Mouse (Mus musculus) heart, postnatal 0 days (tissue): ENCODE results near the gene Stard3. TPM values are rescaled to one million over a fixed set of nuclear protein-coding genes. Genes with fewer than 3 reads are reported as not detected.

Experiments
- ATAC-seq: fragments of 200-750 bp; cut with Nextera tagmentation; 2 replicates; pipeline ENCODE4 v1.8.0; 2017; ENCODE audit warnings: low read depth, moderate number of reproducible peaks, moderate library complexity; ENCODE audit not compliant: insufficient read depth
- DNase-seq: peaks from one replicate; pipeline ENCODE4 v3.0.0-alpha.2; 2016; ENCODE audit warnings: low spot score
- H3K27ac ChIP-seq: fragments of 300-500 bp; sonication (generic); 2 replicates; pipeline ENCODE4 v1.5.1; 2014; ENCODE audit warnings: low read depth, mild to moderate bottlenecking
- H3K27me3 ChIP-seq: fragments of 300-500 bp; sonication (generic); 2 replicates; pipeline ENCODE4 v1.6.1; 2014; ENCODE audit warnings: low read length, mixed read lengths; ENCODE audit not compliant: control insufficient read depth, insufficient read depth
- H3K36me3 ChIP-seq: fragments of 300-500 bp; sonication (generic); replicated peaks from 2 replicates; pipeline ENCODE4 v1.6.1; 2014; ENCODE audit warnings: low read length, mixed read lengths; ENCODE audit not compliant: control insufficient read depth, insufficient read depth
- H3K4me1 ChIP-seq: fragments of 300-500 bp; sonication (generic); 2 replicates; pipeline ENCODE4 v1.6.1; 2014; ENCODE audit warnings: antibody characterized with exemption; ENCODE audit not compliant: control insufficient read depth, insufficient read depth
- H3K4me2 ChIP-seq: fragments of 300-500 bp; sonication (generic); 2 replicates; pipeline ENCODE4 v1.6.1; 2014; ENCODE audit warnings: low read depth, mild to moderate bottlenecking, low read length, moderate library complexity
- H3K4me3 ChIP-seq: fragments of 300-500 bp; sonication (generic); 2 replicates; pipeline ENCODE4 v1.5.1; 2014; ENCODE audit warnings: low read depth, low read length
- H3K9ac ChIP-seq: fragments of 300-500 bp; sonication (generic); replicated peaks from 2 replicates; pipeline ENCODE4 v1.6.1; 2014; ENCODE audit warnings: low read depth, low read length, mixed read lengths
- H3K9me3 ChIP-seq: fragments of 300-500 bp; sonication (generic); replicated peaks from 2 replicates; pipeline ENCODE4 v1.6.1; 2016; ENCODE audit warnings: low read length; ENCODE audit not compliant: control insufficient read depth
- CTCF ChIP-seq: IDR thresholded peaks from 2 replicates; pipeline ENCODE4 v1.5.1; 2016; ENCODE audit warnings: antibody characterized with exemption, control low read depth, low read depth
- EP300 ChIP-seq: IDR thresholded peaks from 2 replicates; pipeline ENCODE4 v1.6.1; 2016; ENCODE audit warnings: antibody characterized with exemption, low read depth
- WGBS: fragments of 180-500 bp; shearing (Covaris S2); extraction: QIAGEN DNeasy Blood & Tissue Kit; methylation state at CpG from one replicate; pipeline ENCODE4 v1.1.7; 2014; 5-methylcytosine and 5-hydroxymethylcytosine counted together
- polyA plus RNA-seq: library from polyadenylated mRNA; unstranded; fragments of >200 nt; fragmentation: Nextera tagmentation; extraction: Ambion mirVana; gene quantifications from 2 replicates; pipeline ENCODE4 v1.2.1, GENCODE M21; 2015
- total RNA-seq: library from RNA; depleted of rRNA; stranded (reverse); fragments of >200 nt; gene quantifications from 2 replicates; pipeline ENCODE4 v1.2.3, GENCODE M21; 2014; ENCODE audit warnings: low replicate concordance

The Stard3 gene
- total and polyA plus RNA-seq, 2 experiments from 2014 or later, result 34.7 to 44.8 TPM

DNA sequence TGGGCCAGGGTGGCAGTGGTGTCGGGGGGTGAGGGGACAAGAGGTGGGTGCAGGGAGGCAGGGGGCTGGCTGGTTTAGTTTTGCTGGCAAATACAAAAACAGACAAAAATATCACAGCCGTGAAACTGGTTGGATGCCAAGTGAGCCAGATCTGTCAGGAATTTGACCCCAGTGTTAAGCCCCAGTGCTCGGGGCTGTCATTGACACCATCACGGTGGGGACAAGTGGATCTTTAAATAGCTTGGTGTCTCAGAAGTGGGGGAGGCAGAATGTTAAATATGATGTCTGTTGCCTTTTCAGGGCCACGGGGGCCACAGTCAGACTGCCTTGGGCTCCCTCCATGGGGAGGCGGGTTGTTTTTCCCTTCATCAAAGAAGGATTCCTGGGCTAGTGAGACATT, 36.1 kb downstream of the Stard3 start:
- peak; percentile 87 for DNase-seq
- Histone ChIP-seq H3K9ac (no peak overlapping the region), H3K4me3 (no peak overlapping the region), H3K27me3 (no peaks in the 10 kb centered on the region), H3K36me3 (0 out of 2 replicates have a peak, but pooled peaks cover 9% of the 10 kb centered on the region), H3K4me1 (peaks cover 38% of the 10 kb centered on the region), H3K4me2 (no peak overlapping the region), H3K27ac (peak overlapping the region; percentile 97), H3K9me3 (no peaks in the 10 kb centered on the region)
- TF ChIP-seq CTCF (no peak), EP300 (peak; percentile 90)
- peak; percentile 76 for ATAC-seq
- WGBS, result 17% methylated on average over 6 of the region's 6 CpGs

DNA sequence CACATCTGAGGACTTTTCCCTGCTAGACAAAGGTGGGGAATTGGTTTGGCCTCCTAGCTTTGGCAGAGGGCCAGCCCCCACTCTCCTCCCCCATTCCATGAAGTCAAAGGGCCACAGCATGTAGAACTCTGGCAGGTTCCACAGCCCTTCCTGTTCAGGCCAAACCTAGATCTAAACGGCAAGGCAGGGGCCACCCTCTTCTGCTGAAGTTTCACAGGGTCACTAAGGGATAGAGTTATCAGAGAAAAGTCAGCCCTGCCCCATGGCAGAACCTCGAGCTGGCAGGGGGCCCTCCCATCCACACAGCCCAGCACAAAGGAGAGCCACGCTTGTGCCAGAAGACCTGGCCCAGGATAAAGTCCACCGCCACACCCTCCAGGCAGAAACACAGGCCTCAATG, 36.9 kb downstream of the Stard3 start:
- no peak for TF ChIP-seq CTCF
- no peak for TF ChIP-seq EP300
- 14% methylated on average over 4 of the region's 4 CpGs for WGBS
- H3K9ac ChIP-seq, result no peak overlapping the region

DNA sequence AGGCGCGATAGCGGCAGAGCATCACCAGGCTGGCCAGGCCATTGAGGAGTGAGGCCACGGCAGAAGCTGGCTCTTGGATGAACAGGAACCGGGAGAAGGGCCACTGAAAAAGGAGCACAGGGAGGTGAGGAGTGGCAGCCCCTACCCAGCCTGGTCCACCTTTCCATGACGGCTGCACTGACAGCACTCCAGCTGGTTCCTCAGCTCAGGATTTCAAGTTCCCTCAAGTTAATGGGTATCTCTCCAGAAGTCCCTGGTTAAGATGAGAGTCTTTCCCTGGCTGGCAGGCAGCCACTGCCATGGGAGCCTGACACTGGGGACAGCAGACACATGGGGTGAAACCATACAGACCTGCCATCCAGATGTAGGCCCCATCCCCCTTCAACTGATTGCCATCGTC, 39.8 kb downstream of the Stard3 start:
- H3K36me3 ChIP-seq, result 0 out of 2 replicates have a peak, but pooled peaks cover 9% of the 10 kb centered on the region
- 86% methylated on average over 7 of the region's 7 CpGs for WGBS
- no peak for ATAC-seq
- no peak for TF ChIP-seq CTCF
- no peak for TF ChIP-seq EP300
- H3K9ac ChIP-seq, result no peak overlapping the region
- H3K4me2 ChIP-seq, result no peak overlapping the region
- H3K9me3 ChIP-seq, result no peaks in the 10 kb centered on the region
- DNase-seq, result no peak
- H3K4me3 ChIP-seq, result no peak overlapping the region
- H3K27me3 ChIP-seq, result no peaks in the 10 kb centered on the region
- H3K27ac ChIP-seq, result no peak overlapping the region
- peaks cover 34% of the 10 kb centered on the region for H3K4me1 ChIP-seq

More for the DNA sequence above, 36.9 kb downstream of the Stard3 start:
- H3K27ac ChIP-seq, result peak overlapping the region; percentile 97
- H3K27me3 ChIP-seq, result no peaks in the 10 kb centered on the region
- 0 out of 2 replicates have a peak, but pooled peaks cover 9% of the 10 kb centered on the region for H3K36me3 ChIP-seq
- H3K9me3 ChIP-seq, result no peaks in the 10 kb centered on the region
- H3K4me2 ChIP-seq, result no peak overlapping the region
- H3K4me3 ChIP-seq, result no peak overlapping the region
- peaks cover 42% of the 10 kb centered on the region for H3K4me1 ChIP-seq
- DNase-seq (peak; percentile 84), ATAC-seq (peak; percentile 56)

DNA sequence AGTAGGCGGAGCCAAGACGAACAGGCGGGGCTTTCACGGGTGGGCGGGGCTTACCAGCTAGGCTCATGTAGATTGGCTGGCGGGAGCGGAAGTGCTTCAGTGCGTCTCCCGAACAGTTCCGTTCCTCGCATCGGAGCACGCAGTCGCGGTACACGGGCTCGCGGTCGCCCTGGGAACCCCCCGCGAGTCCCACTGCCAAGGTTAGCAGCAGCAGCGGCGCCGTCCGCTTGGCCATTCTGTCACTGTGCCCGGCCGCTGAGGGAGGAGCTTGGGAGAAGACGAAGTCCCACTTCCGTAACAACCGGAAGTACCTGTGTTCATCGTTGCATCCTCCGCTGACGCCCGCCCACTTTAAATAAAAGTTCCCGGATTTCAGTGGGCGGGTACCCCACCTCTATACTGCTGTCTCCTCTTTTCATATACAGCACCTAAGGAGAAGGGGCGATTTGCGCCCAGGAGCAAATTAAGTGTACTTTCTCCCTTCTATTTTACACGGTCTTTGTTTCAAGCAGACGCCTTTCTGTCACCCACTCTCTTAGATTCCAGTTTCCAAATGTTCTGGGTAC, 42.1 kb downstream of the Stard3 start, which contains the start of gene Pgap3:
Pgap3 (minus strand) TSS at position 330 of the 566 bp plus-strand sequence.
- H3K4me1 ChIP-seq, result peaks cover 13% of the 10 kb centered on the region
- H3K9ac ChIP-seq, result peak within 1 kb of the TSS; percentile 63
- ATAC-seq (peak; percentile 84), DNase-seq (peak; percentile 85)
- H3K4me3 ChIP-seq, result peak within 1 kb of the TSS; percentile 65
- TF ChIP-seq CTCF (no peak), EP300 (no peak)
- no peaks in the 10 kb centered on the region for H3K9me3 ChIP-seq
- 0 out of 2 replicates have a peak, but pooled peaks cover 9% of the 10 kb centered on the region for H3K36me3 ChIP-seq
- peak within 1 kb of the TSS; percentile 93 for H3K27ac ChIP-seq
- no peaks in the 10 kb centered on the region for H3K27me3 ChIP-seq
- under 1% methylated on average over 40 of the region's 40 CpGs for WGBS
- peak within 1 kb of the TSS; percentile 72 for H3K4me2 ChIP-seq

GRCm38 (mm10) chr11:98400816-98401215, 42.6 kb downstream of the Stard3 start:
- Histone ChIP-seq H3K27ac (peak overlapping the region; percentile 93), H3K4me2 (peak overlapping the region; percentile 72), H3K4me1 (peaks cover 11% of the 10 kb centered on the region), H3K36me3 (0 out of 2 replicates have a peak, but pooled peaks cover 9% of the 10 kb centered on the region), H3K27me3 (no peaks in the 10 kb centered on the region), H3K9me3 (no peaks in the 10 kb centered on the region), H3K9ac (peak overlapping the region; percentile 63), H3K4me3 (peak overlapping the region; percentile 65)
- WGBS, result 55% methylated on average over 3 of the region's 3 CpGs
- DNase-seq (no peak), ATAC-seq (no peak)
- TF ChIP-seq CTCF (no peak), EP300 (no peak)
